Mouse (Mus musculus) heart, adult 2 months (tissue): ENCODE data around the gene Hist1h2bj.

Experiments used
- CTCF ChIP-seq: fragments of 200-600 bp; IDR thresholded peaks from 2 replicates; pipeline ENCODE4 v1.8.1; 2022; ENCODE audit warnings: antibody characterized with exemption, mild to moderate bottlenecking, moderate library complexity
- EP300 ChIP-seq: fragments of 200-500 bp; IDR thresholded peaks from 2 replicates; pipeline ENCODE4 v1.6.1; 2011; ENCODE audit warnings: low read depth, low read length, control low read depth; ENCODE audit not compliant: insufficient read depth

- no peak for TF ChIP-seq CTCF
- 0 out of 2 replicates have a peak, but pooled peaks have one; percentile 63 for TF ChIP-seq EP300
Observed at GRCm38 (mm10) chr13:22022241-22022640, 20.8 kb upstream of the Hist1h2bj start.
